Mouse (Mus musculus) G1E-ER4 (cell line): ENCODE measurements at regions not wholly inside any gene's neighbourhood (a gene's known extent, or its start where the extent isn't known, plus 50 kb on each side); places are given as distances from the start of the nearest gene placed in this dataset.

Experiments
- GATA1 ChIP-seq: IDR thresholded peaks from one replicate; pipeline ENCODE4 v1.8.0; 2012; ENCODE audit warnings: low read length, inconsistent platforms

DNA sequence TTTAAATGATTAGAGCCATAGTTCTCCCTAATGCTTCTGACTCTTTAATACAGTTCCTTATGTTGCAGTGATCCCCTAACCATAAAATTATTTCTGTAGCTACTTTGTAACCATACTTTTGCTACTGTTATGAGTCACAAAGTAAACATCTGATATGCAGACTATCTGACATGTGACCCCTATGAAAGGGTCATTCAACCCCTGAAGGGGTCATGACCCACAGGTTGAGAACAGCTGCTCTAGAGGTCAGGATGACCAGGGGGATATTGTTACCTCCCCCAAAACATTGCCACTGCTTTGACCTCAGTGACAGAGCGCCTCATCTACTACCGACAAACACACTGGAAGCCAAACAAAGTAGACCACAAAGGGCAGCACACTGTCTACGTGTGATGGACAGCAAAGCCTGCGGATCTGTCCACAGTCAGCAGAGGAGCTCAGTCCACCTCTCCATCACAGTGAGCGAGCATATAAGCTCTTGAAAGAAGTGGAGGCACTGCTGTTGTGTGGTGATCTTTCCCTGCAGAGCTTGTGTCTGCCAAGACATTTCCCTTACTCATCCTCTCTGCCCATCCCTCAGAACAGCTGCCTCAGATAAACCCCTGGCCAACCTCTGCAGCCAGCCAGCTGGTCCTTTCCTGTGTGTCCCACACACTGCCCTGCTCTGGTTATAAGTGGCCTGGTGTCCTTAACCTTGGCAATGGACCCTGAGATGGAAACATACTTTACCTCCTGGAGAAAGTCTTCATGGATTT is 136.0 kb downstream of the Ets2 start:
- no peak for TF ChIP-seq GATA1

DNA sequence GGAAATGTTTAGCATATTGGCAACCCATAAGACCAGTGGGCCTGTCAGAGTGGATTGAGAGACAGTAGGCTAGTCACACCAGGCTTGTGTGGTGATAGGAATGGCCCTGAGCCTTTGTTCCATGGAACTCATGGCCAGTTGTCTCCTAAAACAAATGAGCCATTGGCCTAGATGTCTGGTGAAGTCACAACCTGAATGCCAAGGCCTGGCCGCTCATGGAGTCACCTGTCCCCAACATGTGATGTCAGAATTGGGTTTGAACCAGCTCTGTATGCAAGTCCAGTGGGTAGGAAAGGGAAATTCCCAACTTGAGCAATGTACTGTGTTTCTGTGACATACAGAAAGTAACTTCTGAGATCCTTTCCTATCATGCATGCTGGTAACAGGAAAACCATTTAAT is 134.1 kb downstream of the Ets2 start:
- no peak for TF ChIP-seq GATA1

DNA sequence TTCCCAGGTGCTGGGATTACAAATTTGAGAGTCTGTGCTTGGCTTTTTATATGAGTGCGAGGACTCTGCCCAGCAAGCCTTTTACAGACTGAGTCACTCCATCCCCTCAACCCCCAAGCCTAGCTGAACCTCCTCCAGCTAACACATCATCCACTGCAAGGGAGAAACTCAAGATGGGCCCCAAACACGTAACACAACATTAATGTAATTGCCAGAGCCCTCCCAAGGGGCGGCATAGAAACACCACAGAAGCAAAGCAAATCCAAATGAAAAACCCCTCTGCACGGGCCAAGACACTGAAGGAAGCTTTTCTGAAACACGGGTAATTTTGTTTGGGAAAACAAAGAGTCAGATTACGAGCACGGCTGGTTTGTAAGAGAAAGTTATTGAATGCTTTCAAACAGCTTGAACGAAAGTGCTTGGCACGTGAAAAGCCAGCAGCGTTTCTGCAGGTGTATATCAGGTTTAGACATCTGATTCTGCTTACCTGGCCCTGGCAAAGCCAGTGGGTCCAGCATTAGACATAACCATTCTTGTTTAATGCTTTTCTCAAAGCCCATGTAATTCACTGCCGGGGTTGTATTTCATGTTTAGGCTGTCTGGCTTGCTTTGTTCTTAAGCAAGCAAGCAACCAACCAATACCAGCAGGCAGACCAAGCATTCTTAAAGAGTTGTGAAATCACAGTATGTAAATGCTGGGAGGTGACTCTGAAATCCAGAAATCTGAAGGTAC is 132.8 kb downstream of the Ets2 start:
- TF ChIP-seq GATA1, result no peak

DNA sequence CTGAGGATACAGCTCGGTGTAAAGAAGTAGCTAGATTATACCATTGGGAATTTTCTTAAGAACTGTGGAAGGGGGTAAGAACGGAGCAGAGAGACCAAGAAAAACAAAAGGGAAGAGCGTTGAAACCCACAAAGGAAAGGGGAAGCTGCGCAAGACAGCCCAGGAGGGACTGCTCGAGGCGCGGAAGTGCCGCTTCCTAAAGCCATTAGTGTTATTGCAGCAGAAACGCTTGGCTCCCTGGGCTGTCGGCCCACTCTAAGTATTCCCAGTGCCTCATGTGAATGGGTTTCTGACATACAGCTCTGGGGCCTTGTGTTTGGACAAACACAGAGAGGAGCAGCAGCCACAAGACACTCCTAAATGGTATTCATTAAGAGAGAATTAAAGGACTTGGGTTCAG is 131.6 kb downstream of the Ets2 start:
- TF ChIP-seq GATA1, result no peak

DNA sequence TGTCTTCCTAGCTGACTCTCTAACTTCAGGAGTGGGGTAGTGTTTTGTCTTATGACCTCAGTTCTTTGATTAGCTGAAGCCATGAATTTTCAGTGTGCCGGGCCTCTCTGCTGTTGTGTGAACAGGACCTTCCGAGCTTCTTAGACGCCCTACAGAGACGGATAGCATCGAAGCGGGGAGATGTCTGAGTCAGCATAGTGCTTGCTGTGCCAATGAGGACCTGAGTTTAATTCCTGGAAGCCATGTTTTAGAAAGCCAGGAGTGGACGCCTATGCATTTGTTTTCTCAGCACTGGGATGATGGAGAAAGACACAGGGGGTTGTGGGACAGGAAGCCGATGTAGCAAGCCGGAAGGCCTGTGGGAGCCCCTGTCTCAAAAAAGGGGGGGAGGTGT is 130.5 kb downstream of the Ets2 start:
- no peak for TF ChIP-seq GATA1

DNA sequence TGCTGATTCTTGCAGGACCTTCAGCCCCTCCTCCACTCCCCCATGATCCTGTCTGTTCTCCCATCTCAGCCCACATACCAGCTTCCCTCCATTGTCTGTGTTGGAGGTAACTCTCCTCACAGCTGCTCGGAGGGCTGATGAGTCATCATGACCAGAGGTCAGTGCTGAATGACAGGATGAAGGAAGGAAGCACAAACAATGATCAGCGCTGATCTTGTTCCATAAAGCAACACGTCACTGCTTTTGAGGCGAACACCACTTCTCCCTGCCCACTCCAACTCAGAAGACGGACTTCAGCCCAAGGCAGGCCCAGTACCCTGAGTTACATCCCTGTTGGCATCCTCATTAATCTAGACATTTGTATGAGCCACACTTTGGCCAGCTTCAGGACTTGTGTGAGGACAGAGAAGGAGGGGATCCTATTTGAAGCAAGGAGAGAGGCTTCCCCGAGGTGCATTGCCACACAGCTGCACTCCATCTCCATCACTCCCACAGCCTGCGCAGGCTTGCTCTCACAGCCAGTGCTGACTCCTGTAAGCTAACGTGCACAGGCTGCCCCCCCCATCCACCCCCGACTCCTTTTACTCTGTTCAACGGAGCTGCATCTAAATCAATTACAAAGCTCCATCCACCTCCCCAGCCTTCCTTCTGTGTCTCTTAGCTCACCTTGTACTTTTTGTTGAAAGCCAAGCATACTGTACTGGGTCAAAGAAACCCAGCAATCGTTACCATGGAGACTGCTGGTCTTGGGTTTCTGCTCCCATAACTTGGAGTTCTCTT is 129.9 kb downstream of the Ets2 start:
- no peak for TF ChIP-seq GATA1

DNA sequence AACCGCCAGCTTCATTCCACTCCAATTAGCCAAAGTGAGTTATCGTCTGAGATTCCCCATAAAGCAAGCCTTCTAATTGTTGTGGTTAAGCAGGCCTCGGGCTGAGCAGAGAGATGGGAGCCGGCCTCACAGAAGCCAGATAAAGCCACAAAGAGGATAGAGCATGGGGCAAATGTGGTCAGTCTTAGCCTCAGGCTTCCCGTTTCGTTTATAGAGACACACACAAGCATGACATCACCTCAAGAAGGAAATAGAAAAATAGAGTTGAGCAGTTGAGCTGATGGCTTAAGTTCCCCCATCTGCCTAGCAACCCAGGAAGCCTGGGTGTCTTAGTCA is 125.5 kb downstream of the Ets2 start:
- no peak for TF ChIP-seq GATA1

DNA sequence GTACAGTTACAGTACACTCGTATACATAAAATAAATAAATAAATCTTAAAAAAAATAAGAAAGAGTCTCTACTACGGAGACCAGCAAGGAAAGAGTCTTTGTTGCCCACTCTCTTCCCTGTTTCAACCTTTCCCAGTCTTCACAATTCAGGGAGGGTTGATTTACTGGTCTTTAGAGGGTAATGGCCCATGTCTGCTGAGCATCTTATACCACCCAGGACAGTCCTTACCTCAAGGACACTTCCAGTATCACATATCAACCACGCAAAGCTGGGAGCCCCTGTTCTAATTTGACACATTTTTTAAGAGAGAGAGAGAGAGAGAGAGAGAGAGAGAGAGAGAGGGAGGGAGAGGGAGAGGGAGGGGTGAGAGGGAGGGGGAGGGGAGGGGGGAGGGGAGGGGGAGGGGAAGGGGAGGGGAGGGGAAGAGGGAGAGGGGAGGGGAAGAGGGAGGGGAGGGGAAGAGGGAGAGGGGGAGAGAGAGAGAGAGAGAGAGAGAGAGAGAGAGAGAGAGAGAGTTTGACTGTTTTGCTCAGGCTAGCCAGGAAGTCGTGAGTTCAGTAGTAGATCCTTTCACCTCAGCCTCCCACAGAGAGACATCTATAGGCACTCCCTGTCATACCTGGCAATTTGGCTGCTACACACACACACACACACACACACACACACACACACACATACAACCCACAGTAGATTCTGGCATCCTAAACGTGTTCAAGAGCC is 125.0 kb downstream of the Ets2 start:
- no peak for TF ChIP-seq GATA1

DNA sequence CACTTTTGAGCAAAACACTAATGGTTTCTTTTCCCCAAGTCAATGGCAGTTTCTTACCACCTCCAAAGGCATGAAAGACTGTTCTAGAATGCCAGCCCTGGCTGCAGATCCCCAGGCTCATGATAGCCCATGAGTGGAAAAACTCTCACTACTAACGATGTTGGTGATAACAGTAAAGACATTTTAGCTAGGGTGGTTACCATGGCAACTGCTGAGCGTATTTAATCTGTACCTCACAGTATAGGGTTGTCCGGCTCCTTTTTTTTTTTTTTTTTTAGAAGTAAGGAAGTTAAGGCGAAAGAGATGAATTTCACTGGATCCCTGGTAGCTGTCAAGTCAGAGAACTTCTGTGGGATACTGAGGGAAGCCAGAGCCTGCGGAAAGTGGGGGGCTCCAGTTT is 123.8 kb downstream of the Ets2 start:
- no peak for TF ChIP-seq GATA1

DNA sequence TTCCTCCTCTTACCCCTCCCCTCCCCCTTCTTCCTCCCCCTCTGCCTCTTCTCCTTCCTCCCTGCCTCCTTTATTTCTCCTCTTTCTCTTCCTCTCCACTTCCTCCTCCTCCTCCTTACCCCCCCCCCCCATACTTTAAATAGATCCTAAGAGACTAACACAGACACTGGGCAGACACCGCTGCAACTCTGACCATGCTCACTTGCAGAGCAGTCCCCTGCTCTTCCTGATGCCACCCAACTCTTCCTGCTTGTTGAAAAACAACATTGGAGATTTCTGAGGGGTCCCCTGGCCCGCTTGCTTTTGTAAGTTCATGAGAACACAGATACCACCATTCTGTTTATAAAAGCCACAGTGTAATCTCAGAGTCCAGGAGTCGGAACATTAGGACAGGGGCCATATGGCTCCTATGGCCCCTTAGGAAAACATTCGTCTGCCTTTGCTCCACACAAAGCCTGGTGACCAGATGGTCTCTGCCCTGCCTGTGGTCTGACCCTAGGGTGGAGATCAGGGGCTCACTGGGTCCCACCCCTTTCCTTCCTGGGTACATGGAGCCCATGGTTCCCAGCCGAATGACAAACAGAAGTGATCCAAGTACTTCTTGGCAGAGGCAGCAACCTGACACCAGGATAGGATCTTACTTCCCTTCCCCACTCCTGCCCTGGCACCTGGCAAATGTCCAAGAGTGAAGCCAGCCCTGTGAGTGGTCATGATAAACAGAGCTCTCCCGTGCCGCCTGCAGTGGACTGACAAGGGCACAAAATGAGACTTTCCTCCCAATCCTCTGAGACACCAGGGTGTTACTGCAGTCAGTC is 123.1 kb downstream of the Ets2 start:
- no peak for TF ChIP-seq GATA1

DNA sequence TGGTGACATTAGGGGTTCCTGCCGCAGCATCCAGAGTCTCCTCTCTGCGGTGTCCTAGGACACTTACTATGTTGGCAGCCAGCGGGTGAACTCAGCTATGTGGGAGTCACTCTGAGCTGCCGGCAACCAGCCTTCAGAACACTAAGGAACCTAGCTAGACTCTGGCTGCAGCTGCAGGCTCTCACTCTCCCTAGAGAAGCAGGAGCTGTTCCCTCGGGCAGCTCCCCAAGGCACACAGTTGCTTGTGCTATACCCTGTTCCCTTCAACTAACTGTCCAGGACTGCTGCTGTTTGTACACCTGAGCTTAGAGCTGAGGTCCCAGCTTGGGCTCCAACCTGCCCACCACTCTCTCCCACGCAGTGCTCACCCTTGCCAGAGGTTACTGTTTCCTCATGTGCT is 121.9 kb downstream of the Ets2 start:
- no peak for TF ChIP-seq GATA1

DNA sequence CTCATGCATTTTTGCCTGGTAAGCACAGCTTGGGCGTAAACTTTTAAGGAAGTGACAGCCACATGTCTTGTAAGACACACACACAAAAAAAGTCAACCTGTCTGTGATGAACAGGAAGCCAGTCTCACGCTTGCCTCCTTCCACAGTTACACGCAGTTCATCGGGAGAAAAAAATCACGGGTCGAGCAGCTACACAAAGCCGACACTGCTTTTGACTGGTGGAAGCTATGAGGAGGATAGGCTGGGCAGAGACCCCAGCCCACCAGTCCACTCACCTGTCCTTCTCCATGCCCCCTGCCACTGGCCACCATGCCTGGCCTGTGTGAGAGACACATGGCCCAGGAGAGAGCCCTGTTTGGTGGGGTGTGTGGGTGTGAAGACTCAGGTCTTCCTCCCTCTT is 119.2 kb downstream of the Ets2 start:
- no peak for TF ChIP-seq GATA1

DNA sequence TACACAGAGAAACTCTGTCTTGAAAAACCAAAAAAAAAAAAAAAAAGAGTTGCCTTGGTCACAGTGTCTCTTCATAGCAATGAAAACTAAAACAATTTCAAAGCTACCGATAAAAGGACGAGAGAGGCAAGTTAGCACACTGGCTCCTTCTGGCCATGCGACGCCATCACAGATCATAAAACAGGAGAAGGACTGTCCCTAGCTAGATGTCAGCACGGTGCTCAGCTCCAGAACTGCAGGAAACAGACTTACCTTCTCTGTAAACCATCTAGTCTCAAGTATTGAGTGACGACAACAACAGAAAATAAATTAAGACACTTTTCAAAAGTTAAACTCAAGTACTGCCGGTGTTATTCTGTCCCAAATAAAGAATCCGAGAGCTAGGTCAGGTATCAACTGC is 118.7 kb downstream of the Ets2 start:
- no peak for TF ChIP-seq GATA1

DNA sequence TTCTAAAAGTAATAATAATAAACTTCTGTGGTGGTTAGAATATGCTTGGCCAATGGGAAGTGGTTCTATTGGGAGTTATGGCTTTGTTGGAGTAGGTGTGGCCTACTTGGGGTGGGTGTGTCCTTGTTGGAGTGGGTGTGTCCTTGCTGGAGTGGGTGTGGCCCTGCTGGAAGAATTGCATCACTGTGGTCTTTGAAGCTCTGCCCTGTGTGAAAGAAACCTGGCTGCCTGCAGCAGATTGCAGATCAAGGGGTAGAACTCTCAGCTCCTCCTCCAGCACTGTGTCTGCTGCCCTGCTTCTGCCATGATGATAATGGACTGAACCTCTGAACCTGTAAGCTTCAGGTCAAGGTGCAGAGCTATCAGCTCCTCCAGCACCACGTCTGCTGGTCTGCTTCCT is 118.1 kb downstream of the Ets2 start:
- TF ChIP-seq GATA1, result no peak

DNA sequence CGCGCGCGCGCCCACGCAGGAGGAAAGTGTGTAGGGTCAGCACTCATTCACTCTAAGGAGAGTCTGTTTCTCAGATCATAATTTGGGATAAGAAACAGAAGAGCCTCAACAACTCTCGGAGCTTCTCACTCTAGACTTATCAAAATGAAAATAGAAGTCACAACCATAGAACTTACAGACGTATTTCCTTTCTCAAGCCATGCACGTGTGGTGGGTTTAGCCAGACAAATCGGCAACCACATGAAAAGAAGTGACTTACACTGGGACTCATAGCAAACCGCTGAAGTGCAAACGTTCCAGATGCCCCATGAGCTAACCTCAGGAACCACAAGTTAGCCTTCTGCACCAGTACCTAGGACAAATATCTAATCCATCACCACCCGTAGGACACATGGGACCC is 114.1 kb downstream of the Ets2 start:
- TF ChIP-seq GATA1, result no peak

DNA sequence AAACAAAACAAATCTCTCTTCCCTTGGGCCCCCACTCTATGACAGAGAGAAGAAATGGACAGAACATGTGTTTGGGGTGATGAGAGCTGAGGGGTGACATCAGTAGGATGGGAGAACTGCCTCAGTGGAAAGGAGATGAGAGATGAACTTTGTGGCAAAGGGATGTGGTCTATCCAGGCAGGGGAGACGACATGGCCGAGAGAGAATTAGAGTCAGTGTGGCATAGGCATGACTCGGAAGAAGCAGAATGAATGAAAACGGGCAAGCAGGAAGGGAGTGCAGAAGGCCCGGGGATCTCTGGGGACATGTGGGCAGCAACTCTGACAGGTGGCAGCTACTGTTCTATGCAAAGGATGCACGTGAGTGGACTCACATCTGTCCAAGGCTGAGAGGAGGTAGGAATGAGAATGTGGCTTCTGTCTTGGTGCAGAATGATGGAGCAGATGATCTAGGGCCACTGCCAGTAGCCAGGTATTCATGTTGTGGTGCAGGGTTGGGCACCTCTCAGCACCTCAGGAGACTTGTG is 113.4 kb downstream of the Ets2 start:
- no peak for TF ChIP-seq GATA1
